Mouse (Mus musculus): ENCODE results near the gene Usp7. TPM values are rescaled to one million over a fixed set of nuclear protein-coding genes. Genes with fewer than 3 reads are reported as not detected.

The Usp7 gene
- 267 to 291 TPM (median 268 TPM) in 4 replicates for total RNA-seq (2023)

DNA sequence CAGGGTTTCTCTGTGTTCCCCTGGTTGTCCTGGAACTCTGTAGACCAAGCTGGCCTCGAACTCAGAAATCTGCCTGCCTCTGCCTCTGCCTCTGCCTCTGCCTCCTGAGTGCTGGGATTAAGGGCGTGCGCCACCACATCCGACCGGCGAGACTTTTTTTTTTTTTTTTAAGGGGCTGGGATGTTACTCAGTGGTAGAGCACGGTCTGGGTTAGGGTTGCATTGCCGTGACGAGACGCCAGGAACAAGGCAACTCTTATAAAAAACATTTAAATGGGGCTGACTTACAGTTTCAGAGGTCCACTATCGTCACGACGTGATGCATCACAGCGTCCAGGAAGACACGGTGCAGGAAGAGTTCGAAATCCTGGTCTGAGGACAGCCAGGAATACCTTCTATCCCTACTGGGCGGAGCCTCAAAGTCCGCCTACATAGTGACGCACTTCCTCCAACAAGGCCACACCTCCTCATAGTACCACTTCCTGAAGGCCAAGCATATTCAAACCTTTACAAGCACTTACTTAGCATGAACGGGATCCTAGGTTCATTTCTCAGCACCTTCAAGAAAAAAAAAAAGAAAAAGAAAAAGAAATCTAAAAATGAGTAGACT is at the start of gene Usp7:
Usp7 (minus strand) TSS at position 360 of the 609 bp plus-strand sequence.

GRCm38 (mm10) chr16:8829564-8830359 is 37.7 kb upstream of the Usp7 start, which contains the start of gene 1810013L24Rik:
Gene 1810013L24Rik, plus strand, starts transcription at chr16:8830100.

DNA sequence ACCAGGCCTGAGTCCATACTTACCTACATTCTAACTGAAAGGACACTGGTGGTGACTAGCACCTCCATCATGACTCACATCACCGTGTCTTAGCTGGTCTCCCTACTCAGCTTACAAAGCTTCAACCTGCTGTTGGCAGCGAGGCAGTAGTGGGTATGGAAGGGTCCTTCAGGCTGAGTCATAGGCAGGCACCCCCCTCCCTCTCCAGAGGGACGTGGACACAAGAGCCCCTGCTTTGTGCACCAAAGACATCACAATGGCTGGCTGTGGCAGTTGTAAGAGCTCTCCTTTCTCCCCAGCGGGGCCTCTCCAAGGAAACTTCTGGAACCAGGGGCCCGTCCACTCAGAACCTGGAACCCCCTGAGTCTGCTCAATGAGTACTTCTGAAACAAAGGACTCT is 111.6 kb downstream of the Usp7 start, which contains the start of gene Gm5767:
Gm5767 (plus strand) TSS at position 301 of the 400 bp plus-strand sequence.

GRCm38 (mm10) chr16:8671551-8672349 is 120.4 kb downstream of the Usp7 start, which contains the start of gene Carhsp1:
Gene Carhsp1, minus strand, starts transcription at chr16:8672155.

Other genes with a start within 250 kb of the Usp7 start
- gene Pmm2, start 154.6 kb downstream of the Usp7 start, total RNA-seq (2023) = 74.3 to 90.7 TPM (median 81.2 TPM) in 4 replicates
- 8.8 to 11.2 TPM (median 10.1 TPM) in 4 replicates for gene Tmem186, start 154.6 kb downstream of the Usp7 start, total RNA-seq (2023)
- gene Carhsp1, start 120.2 kb downstream of the Usp7 start, total RNA-seq (2023) = 17.1 to 20.8 TPM (median 18.8 TPM) in 4 replicates
- not detected in 4 replicates for gene Gm5767, start 111.5 kb downstream of the Usp7 start, total RNA-seq (2023)
- gene 1810013L24Rik, start 37.8 kb upstream of the Usp7 start, total RNA-seq (2023) = 98.7 to 110 TPM (median 104 TPM) in 4 replicates